Comparison of ENCODE assay signal across 33 mouse cellular contexts in genomic region chrX:159961385-159961784, GRCm38 (mm10).
"Had no signal": no experiment of that assay in that cellular context is flagged by ENCODE, and none has a peak within 500 bp of the region (broad histone marks: within the 10 kb centered on the region; RNA-seq: fewer than 3 reads in every experiment).

No protein-coding gene starts in this region.

- H3K9me3 ChIP-seq: heart, embryonic 12.5 days; heart, embryonic 13.5 days; heart, embryonic 15.5 days; hindbrain, embryonic 10.5 days; hindbrain, embryonic 12.5 days; hindbrain, embryonic 13.5 days; hindbrain, embryonic 15.5 days; intestine, embryonic 15.5 days; kidney, embryonic 15.5 days had no signal

- ATAC-seq: hindbrain, embryonic 16.5 days; hindbrain, postnatal 0 days; inflammation-experienced regulatory T-cells, adult 6 months; intestine, embryonic 15.5 days; intestine, embryonic 16.5 days; intestine, postnatal 0 days had no signal

- H3K36me3 ChIP-seq: hindbrain, embryonic 10.5 days; hindbrain, embryonic 12.5 days; hindbrain, embryonic 13.5 days; hindbrain, embryonic 15.5 days; intestine, embryonic 15.5 days; kidney, embryonic 15.5 days had no signal

- H3K4me1 ChIP-seq: heart, embryonic 12.5 days; heart, embryonic 13.5 days; heart, embryonic 15.5 days; hindbrain, embryonic 10.5 days; hindbrain, embryonic 12.5 days; hindbrain, embryonic 13.5 days; hindbrain, embryonic 15.5 days; intestine, embryonic 15.5 days; kidney, embryonic 15.5 days had no signal

- DNase-seq: heart, postnatal 10 days; heart, postnatal 14 days; heart, postnatal 36 days; heart, postnatal 4 days; kidney, adult 11 months; kidney, adult 18-20 months; kidney, adult 2 months; kidney, adult 8-10 months; kidney, adult 9 months; kidney, postnatal 10 days; kidney, postnatal 14 days; kidney, postnatal 25 days; kidney, postnatal 36 days; kidney, postnatal 4 days; layer of hippocampus, adult 9-11 months; layer of hippocampus, postnatal 36 days had no signal

- H3K27me3 ChIP-seq: heart, embryonic 12.5 days; heart, embryonic 15.5 days; hindbrain, embryonic 15.5 days; intestine, embryonic 15.5 days had no signal

- H3K4me3 ChIP-seq: heart, embryonic 12.5 days; heart, embryonic 13.5 days; heart, embryonic 15.5 days; hindbrain, embryonic 10.5 days; hindbrain, embryonic 12.5 days; hindbrain, embryonic 13.5 days; hindbrain, embryonic 15.5 days; intestine, embryonic 15.5 days; kidney, embryonic 15.5 days; layer of hippocampus, adult 2 months had no signal

- H3K9ac ChIP-seq: heart, embryonic 12.5 days; heart, embryonic 13.5 days; heart, embryonic 15.5 days; hindbrain, embryonic 12.5 days; hindbrain, embryonic 13.5 days; hindbrain, embryonic 14.5 days; hindbrain, embryonic 15.5 days; intestine, embryonic 15.5 days; kidney, embryonic 15.5 days had no signal

- H3K27ac ChIP-seq: heart, embryonic 13.5 days; heart, embryonic 15.5 days; hindbrain, embryonic 10.5 days; hindbrain, embryonic 12.5 days; hindbrain, embryonic 13.5 days; hindbrain, embryonic 14.5 days; hindbrain, embryonic 15.5 days; hindbrain, postnatal 0 days; intestine, embryonic 15.5 days; kidney, embryonic 15.5 days; kidney, postnatal 0 days; layer of hippocampus, adult 2 months had no signal
